Mouse (Mus musculus) olfactory bulb, adult 2 months (tissue): ENCODE data around the gene Nampt. TPM values are rescaled to one million over a fixed set of nuclear protein-coding genes. Genes with fewer than 3 reads are reported as not detected.

Experiments
- H3K27ac ChIP-seq: fragments of 200-500 bp; 2 replicates; pipeline ENCODE4 v1.5.1; 2012; ENCODE audit warnings: low read depth, low read length; ENCODE audit not compliant: insufficient read depth
- H3K4me1 ChIP-seq: fragments of 200-500 bp; 2 replicates; pipeline ENCODE4 v1.6.1; 2012; ENCODE audit warnings: low read length; ENCODE audit not compliant: control insufficient read depth, insufficient read depth
- H3K4me3 ChIP-seq: fragments of 200-500 bp; 2 replicates; pipeline ENCODE4 v1.5.1; 2012; ENCODE audit warnings: mild to moderate bottlenecking, low read depth, low read length, moderate library complexity; ENCODE audit not compliant: insufficient read depth
- CTCF ChIP-seq: fragments of 200-500 bp; IDR thresholded peaks from 2 replicates; pipeline ENCODE4 v1.5.1; 2012; ENCODE audit warnings: low read depth, mild to moderate bottlenecking, low read length, moderate library complexity; ENCODE audit not compliant: insufficient read depth
- POLR2A ChIP-seq: fragments of 200-500 bp; IDR thresholded peaks from 2 replicates; pipeline ENCODE4 v1.6.1; 2012; ENCODE audit warnings: mild to moderate bottlenecking, low read depth, low read length, moderate library complexity; ENCODE audit not compliant: insufficient read depth
- WGBS: fragments of 180-500 bp; shearing (Covaris S2); methylation state at CpG from one replicate; pipeline ENCODE4 v1.1.7; 2018; 5-methylcytosine and 5-hydroxymethylcytosine counted together
- polyA plus RNA-seq: library from polyadenylated mRNA; stranded (reverse); fragments of >200 nt; gene quantifications from 2 replicates; pipeline ENCODE4 v1.2.4, GENCODE M21; 2012; ENCODE audit warnings: low replicate concordance; ENCODE audit not compliant: missing spikeins, insufficient read depth, insufficient read length

The Nampt gene
- polyA plus RNA-seq, 1 experiment = not detected

GRCm38 (mm10) chr12:32858444-32858843 is 39.1 kb downstream of the Nampt start:
- 59% methylated on average over 1 of the region's 1 CpGs for whole genome bisulfite sequencing
- H3K4me3 ChIP-seq = no peak overlapping the region
- no peaks in the 10 kb centered on the region for H3K4me1 ChIP-seq
- H3K27ac ChIP-seq = no peak overlapping the region
- TF ChIP-seq POLR2A = no peak

GRCm38 (mm10) chr12:32860820-32861219 is 41.5 kb downstream of the Nampt start:
- H3K4me1 ChIP-seq = no peaks in the 10 kb centered on the region
- 94% methylated on average over 5 of the region's 5 CpGs for WGBS
- TF ChIP-seq POLR2A (no peak), CTCF (no peak)
- H3K27ac ChIP-seq = no peak overlapping the region
- H3K4me3 ChIP-seq = no peak overlapping the region

GRCm38 (mm10) chr12:32870815-32871214 is 51.5 kb downstream of the Nampt start:
- 96% methylated on average over 5 of the region's 5 CpGs for WGBS
- Histone ChIP-seq H3K27ac (no peak overlapping the region), H3K4me1 (no peaks in the 10 kb centered on the region), H3K4me3 (no peak overlapping the region)
- TF ChIP-seq CTCF (no peak), POLR2A (no peak)

- Histone ChIP-seq H3K4me1 (peaks cover 11% of the 10 kb centered on the region), H3K4me3 (no peak overlapping the region), H3K27ac (no peak overlapping the region)
- WGBS = 75% methylated on average over 9 of the region's 9 CpGs
- TF ChIP-seq POLR2A (no peak), CTCF (no peak)
Measured at GRCm38 (mm10) chr12:32877500-32877899, 58.2 kb downstream of the Nampt start.

- H3K4me3 ChIP-seq = no peak overlapping the region
- H3K27ac ChIP-seq = no peak overlapping the region
- WGBS = 16% methylated on average over 11 of the region's 11 CpGs
- no peak for TF ChIP-seq POLR2A
- no peak for TF ChIP-seq CTCF
- peaks cover 11% of the 10 kb centered on the region for H3K4me1 ChIP-seq
Measured at GRCm38 (mm10) chr12:32877964-32878571, 58.7 kb downstream of the Nampt start.

GRCm38 (mm10) chr12:32879371-32879770 is 60.0 kb downstream of the Nampt start:
- no peak for TF ChIP-seq POLR2A
- Histone ChIP-seq H3K4me3 (no peak overlapping the region), H3K27ac (no peak overlapping the region), H3K4me1 (peaks cover 11% of the 10 kb centered on the region)
- WGBS = 87% methylated on average over 3 of the region's 3 CpGs

GRCm38 (mm10) chr12:32884356-32884755 is 65.0 kb downstream of the Nampt start:
- TF ChIP-seq CTCF (no peak), POLR2A (no peak)
- Histone ChIP-seq H3K4me3 (no peak overlapping the region), H3K4me1 (no peaks in the 10 kb centered on the region), H3K27ac (no peak overlapping the region)
- 69% methylated on average over 9 of the region's 9 CpGs for WGBS

- H3K4me1 ChIP-seq = no peaks in the 10 kb centered on the region
Measured at GRCm38 (mm10) chr12:32885041-32885440, 65.7 kb downstream of the Nampt start.

GRCm38 (mm10) chr12:32886353-32886752 is 67.0 kb downstream of the Nampt start:
- TF ChIP-seq POLR2A (no peak), CTCF (no peak)
- H3K4me3 ChIP-seq = no peak overlapping the region
- H3K27ac ChIP-seq = no peak overlapping the region
- H3K4me1 ChIP-seq = no peaks in the 10 kb centered on the region
- 93% methylated on average over 2 of the region's 2 CpGs for WGBS

More at GRCm38 (mm10) chr12:32885041-32885440, 65.7 kb downstream of the Nampt start:
- WGBS = 81% methylated on average over 2 of the region's 2 CpGs
- Histone ChIP-seq H3K4me3 (no peak overlapping the region), H3K27ac (no peak overlapping the region)
- TF ChIP-seq POLR2A (no peak), CTCF (no peak)

GRCm38 (mm10) chr12:32888226-32888625 is 68.9 kb downstream of the Nampt start:
- 95% methylated on average over 3 of the region's 3 CpGs for WGBS
- no peak overlapping the region for H3K4me3 ChIP-seq
- TF ChIP-seq POLR2A (no peak), CTCF (no peak)

More at GRCm38 (mm10) chr12:32888226-32888625, 68.9 kb downstream of the Nampt start:
- peaks cover under 1% of the 10 kb centered on the region; the same call in 1 of the 2 replicates for H3K4me1 ChIP-seq
- H3K27ac ChIP-seq = no peak overlapping the region
